Mouse (Mus musculus): ENCODE measurements around the gene Tubgcp6. TPM values are rescaled to one million over a fixed set of nuclear protein-coding genes. Genes with fewer than 3 reads are reported as not detected.

Tubgcp6 gene
- polyA plus RNA-seq, 1 experiment from 2014 or later = 18.0 TPM

- DNase-seq (no peak), ATAC-seq (ENCODE audit: low FRiP score, low TSS enrichment) (no peak)
- Histone ChIP-seq H3K9me3 (ENCODE audit: control insufficient read depth, low read length) (no peaks in the 10 kb centered on the region), H3K27ac (replicated peaks; ENCODE audit: low read depth, low read length) (no peak overlapping the region), H3K27me3 (ENCODE audit: control insufficient read depth, insufficient read depth, low read length) (no peaks in the 10 kb centered on the region), H3K4me2 (ENCODE audit: low read length) (no peak overlapping the region), H3K36me3 (ENCODE audit: control insufficient read depth, insufficient read depth, low read length) (peaks cover 14% of the 10 kb centered on the region; the same call in 1 of the 2 replicates), H3K4me1 (ENCODE audit: control insufficient read depth, insufficient read depth, low read length) (peaks cover 29% of the 10 kb centered on the region), H3K9ac (replicated peaks; ENCODE audit: low read length) (no peak overlapping the region; the same call in 1 of the 2 replicates), H3K4me3 (replicated peaks; ENCODE audit: low read depth, low read length) (no peak overlapping the region)
- WGBS = 86% methylated on average over 10 of the region's 10 CpGs
Observed at GRCm38 (mm10) chr15:89073993-89074603, 48.8 kb downstream of the Tubgcp6 start.

- Histone ChIP-seq H3K27ac (replicated peaks; ENCODE audit: low read depth, low read length) (no peak overlapping the region), H3K9me3 (ENCODE audit: control insufficient read depth, low read length) (no peaks in the 10 kb centered on the region), H3K9ac (replicated peaks; ENCODE audit: low read length) (no peak overlapping the region), H3K27me3 (ENCODE audit: control insufficient read depth, insufficient read depth, low read length) (peaks cover 22% of the 10 kb centered on the region), H3K4me3 (replicated peaks; ENCODE audit: low read depth, low read length) (no peak overlapping the region), H3K4me2 (ENCODE audit: low read length) (no peak overlapping the region), H3K36me3 (ENCODE audit: control insufficient read depth, insufficient read depth, low read length) (peaks cover 29% of the 10 kb centered on the region), H3K4me1 (ENCODE audit: control insufficient read depth, insufficient read depth, low read length) (peaks cover 9% of the 10 kb centered on the region)
- ATAC-seq (ENCODE audit: low FRiP score, low TSS enrichment) (no peak), DNase-seq (no peak)
- 76% methylated on average over 24 of the region's 24 CpGs for WGBS
Observed at GRCm38 (mm10) chr15:89070606-89071005, 52.3 kb downstream of the Tubgcp6 start.

DNA sequence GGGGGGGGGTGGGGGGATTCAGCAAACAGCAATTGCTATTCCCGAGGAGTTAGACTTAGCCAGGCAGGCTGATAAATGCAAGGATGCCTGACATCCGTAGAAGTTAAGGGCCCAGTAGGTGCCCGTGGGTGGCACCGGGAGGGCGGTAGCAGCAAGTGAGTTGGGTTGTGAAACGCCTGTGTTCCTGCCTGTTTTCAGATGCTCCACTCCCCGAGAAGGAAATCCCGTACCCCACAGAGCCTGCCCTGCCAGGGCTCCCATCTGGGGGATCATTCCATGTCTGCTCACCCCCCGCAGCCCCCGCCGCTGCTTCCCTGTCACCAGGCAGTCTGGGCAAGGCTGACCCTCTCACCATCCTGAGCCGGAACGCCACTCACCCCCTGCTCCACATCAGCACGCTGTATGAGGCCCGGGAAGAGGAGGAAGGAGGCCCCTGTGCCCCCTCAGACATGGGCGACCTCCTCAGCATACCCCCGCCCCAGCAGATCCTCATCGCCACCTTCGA, 53.5 kb downstream of the Tubgcp6 start:
- Histone ChIP-seq H3K4me2 (ENCODE audit: low read length) (no peak overlapping the region), H3K36me3 (ENCODE audit: control insufficient read depth, insufficient read depth, low read length) (peaks cover 29% of the 10 kb centered on the region), H3K9ac (replicated peaks; ENCODE audit: low read length) (no peak overlapping the region), H3K4me1 (ENCODE audit: control insufficient read depth, insufficient read depth, low read length) (no peaks in the 10 kb centered on the region), H3K4me3 (replicated peaks; ENCODE audit: low read depth, low read length) (no peak overlapping the region), H3K9me3 (ENCODE audit: control insufficient read depth, low read length) (no peaks in the 10 kb centered on the region), H3K27me3 (ENCODE audit: control insufficient read depth, insufficient read depth, low read length) (peaks cover 22% of the 10 kb centered on the region), H3K27ac (replicated peaks; ENCODE audit: low read depth, low read length) (no peak overlapping the region)
- ATAC-seq (ENCODE audit: low FRiP score, low TSS enrichment) (no peak), DNase-seq (no peak)
- WGBS = 77% methylated on average over 19 of the region's 19 CpGs

DNA sequence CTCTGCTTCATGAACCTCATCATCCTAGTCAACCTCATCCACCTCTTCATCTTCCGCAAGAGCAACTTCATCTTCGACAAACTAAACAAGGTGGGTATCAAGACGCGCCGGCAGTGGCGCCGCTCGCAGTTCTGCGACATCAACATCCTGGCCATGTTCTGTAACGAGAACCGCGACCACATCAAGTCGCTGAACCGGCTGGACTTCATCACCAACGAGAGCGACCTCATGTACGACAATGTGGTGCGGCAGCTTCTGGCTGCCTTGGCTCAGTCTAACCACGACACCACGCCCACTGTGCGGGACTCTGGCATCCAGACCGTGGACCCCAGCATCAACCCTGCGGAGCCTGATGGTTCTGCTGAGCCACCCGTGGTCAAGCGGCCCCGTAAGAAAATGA, 54.7 kb downstream of the Tubgcp6 start:
- Histone ChIP-seq H3K36me3 (ENCODE audit: control insufficient read depth, insufficient read depth, low read length) (peaks cover 29% of the 10 kb centered on the region), H3K4me2 (ENCODE audit: low read length) (no peak overlapping the region), H3K4me3 (replicated peaks; ENCODE audit: low read depth, low read length) (no peak overlapping the region), H3K9me3 (ENCODE audit: control insufficient read depth, low read length) (no peaks in the 10 kb centered on the region), H3K27me3 (ENCODE audit: control insufficient read depth, insufficient read depth, low read length) (peaks cover 22% of the 10 kb centered on the region), H3K27ac (replicated peaks; ENCODE audit: low read depth, low read length) (no peak overlapping the region), H3K4me1 (ENCODE audit: control insufficient read depth, insufficient read depth, low read length) (no peaks in the 10 kb centered on the region), H3K9ac (replicated peaks; ENCODE audit: low read length) (no peak overlapping the region)
- WGBS = 53% methylated on average over 26 of the region's 26 CpGs
- ATAC-seq (ENCODE audit: low FRiP score, low TSS enrichment) (no peak), DNase-seq (no peak)

DNA sequence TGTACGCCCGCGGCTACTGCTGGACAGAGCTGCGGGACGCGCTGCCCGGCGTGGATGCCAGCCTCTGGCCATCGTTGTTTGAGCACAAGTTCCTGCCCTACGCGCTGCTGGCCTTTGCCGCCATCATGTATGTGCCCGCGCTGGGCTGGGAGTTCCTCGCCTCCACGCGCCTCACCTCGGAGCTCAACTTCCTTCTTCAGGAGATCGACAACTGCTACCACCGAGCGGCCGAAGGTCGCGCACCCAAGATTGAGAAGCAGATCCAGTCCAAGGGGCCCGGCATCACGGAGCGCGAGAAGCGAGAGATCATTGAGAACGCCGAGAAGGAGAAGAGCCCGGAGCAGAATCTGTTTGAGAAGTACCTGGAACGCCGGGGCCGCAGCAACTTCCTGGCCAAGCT, 55.3 kb downstream of the Tubgcp6 start:
- Histone ChIP-seq H3K27me3 (ENCODE audit: control insufficient read depth, insufficient read depth, low read length) (peaks cover 22% of the 10 kb centered on the region), H3K36me3 (ENCODE audit: control insufficient read depth, insufficient read depth, low read length) (peaks cover 29% of the 10 kb centered on the region), H3K4me3 (replicated peaks; ENCODE audit: low read depth, low read length) (no peak overlapping the region), H3K9ac (replicated peaks; ENCODE audit: low read length) (no peak overlapping the region), H3K27ac (replicated peaks; ENCODE audit: low read depth, low read length) (no peak overlapping the region), H3K4me2 (ENCODE audit: low read length) (no peak overlapping the region), H3K9me3 (ENCODE audit: control insufficient read depth, low read length) (no peaks in the 10 kb centered on the region), H3K4me1 (ENCODE audit: control insufficient read depth, insufficient read depth, low read length) (no peaks in the 10 kb centered on the region)
- ATAC-seq (ENCODE audit: low FRiP score, low TSS enrichment) (no peak), DNase-seq (no peak)
- 48% methylated on average over 35 of the region's 35 CpGs for WGBS

DNA sequence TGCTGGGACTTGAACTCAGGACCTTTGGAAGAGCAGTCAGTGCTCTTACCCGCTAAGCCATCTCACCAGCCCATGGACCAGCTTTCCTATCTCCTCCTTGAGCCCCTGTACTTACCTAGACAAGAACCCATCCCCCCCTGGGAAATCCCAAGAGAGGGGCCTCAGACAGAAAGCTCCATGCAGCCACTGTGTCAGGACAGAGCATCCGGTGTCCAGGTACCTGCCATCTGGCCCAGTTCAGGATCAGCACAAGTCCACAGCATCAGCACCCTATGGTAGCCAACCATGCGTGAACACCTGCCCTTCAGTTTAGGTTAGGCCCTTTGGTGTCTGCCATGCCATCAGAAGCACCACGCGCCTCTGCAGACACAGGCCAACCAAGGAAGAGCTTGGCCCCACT, 58.0 kb downstream of the Tubgcp6 start:
- no peak overlapping the region for H3K4me2 ChIP-seq (ENCODE audit: low read length)
- DNase-seq (no peak), ATAC-seq (ENCODE audit: low FRiP score, low TSS enrichment) (no peak)
- H3K4me3 ChIP-seq (replicated peaks; ENCODE audit: low read depth, low read length) = no peak overlapping the region
- H3K27ac ChIP-seq (replicated peaks; ENCODE audit: low read depth, low read length) = no peak overlapping the region
- no peak overlapping the region for H3K9ac ChIP-seq (replicated peaks; ENCODE audit: low read length)
- H3K9me3 ChIP-seq (ENCODE audit: control insufficient read depth, low read length) = no peaks in the 10 kb centered on the region
- peaks cover 22% of the 10 kb centered on the region for H3K27me3 ChIP-seq (ENCODE audit: control insufficient read depth, insufficient read depth, low read length)
- peaks cover 10% of the 10 kb centered on the region for H3K4me1 ChIP-seq (ENCODE audit: control insufficient read depth, insufficient read depth, low read length)
- H3K36me3 ChIP-seq (ENCODE audit: control insufficient read depth, insufficient read depth, low read length) = peaks cover 22% of the 10 kb centered on the region
- 94% methylated on average over 5 of the region's 5 CpGs for WGBS

- H3K9me3 ChIP-seq (ENCODE audit: control insufficient read depth, low read length) = no peaks in the 10 kb centered on the region
- H3K4me1 ChIP-seq (ENCODE audit: control insufficient read depth, insufficient read depth, low read length) = peaks cover 17% of the 10 kb centered on the region
- DNase-seq (no peak), ATAC-seq (ENCODE audit: low FRiP score, low TSS enrichment) (no peak)
- H3K9ac ChIP-seq (replicated peaks; ENCODE audit: low read length) = no peak overlapping the region
- H3K4me3 ChIP-seq (replicated peaks; ENCODE audit: low read depth, low read length) = no peak overlapping the region
- no peak overlapping the region for H3K27ac ChIP-seq (replicated peaks; ENCODE audit: low read depth, low read length)
- peaks cover 11% of the 10 kb centered on the region for H3K36me3 ChIP-seq (ENCODE audit: control insufficient read depth, insufficient read depth, low read length)
- no peak overlapping the region for H3K4me2 ChIP-seq (ENCODE audit: low read length)
- H3K27me3 ChIP-seq (ENCODE audit: control insufficient read depth, insufficient read depth, low read length) = peaks cover 22% of the 10 kb centered on the region
- WGBS = 77% methylated on average over 6 of the region's 6 CpGs
Observed at GRCm38 (mm10) chr15:89063536-89063935, 59.4 kb downstream of the Tubgcp6 start.

DNA sequence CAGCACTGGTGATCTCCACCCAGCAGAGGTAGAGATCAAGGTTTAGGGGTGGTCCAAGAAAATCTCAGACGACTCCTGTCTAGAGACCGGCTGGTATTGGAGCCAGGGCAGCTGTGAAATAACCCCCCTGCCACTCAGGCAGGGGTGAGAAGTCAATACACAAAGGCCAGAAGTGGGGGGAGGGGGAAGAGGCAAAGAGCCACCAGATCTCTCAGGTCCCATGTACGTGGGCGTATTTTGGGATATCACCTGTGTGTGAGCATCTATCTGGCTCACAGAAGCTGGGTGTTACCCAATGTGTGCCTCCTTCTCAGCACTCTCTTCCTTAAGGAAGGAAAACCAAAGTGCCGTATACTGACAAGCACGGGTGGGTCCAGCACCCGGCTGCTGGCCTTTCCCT, 59.9 kb downstream of the Tubgcp6 start:
- Histone ChIP-seq H3K27ac (replicated peaks; ENCODE audit: low read depth, low read length) (no peak overlapping the region), H3K36me3 (ENCODE audit: control insufficient read depth, insufficient read depth, low read length) (peaks cover 5% of the 10 kb centered on the region; the same call in 1 of the 2 replicates), H3K4me2 (ENCODE audit: low read length) (no peak overlapping the region), H3K4me3 (replicated peaks; ENCODE audit: low read depth, low read length) (no peak overlapping the region), H3K27me3 (ENCODE audit: control insufficient read depth, insufficient read depth, low read length) (peaks cover 18% of the 10 kb centered on the region), H3K9me3 (ENCODE audit: control insufficient read depth, low read length) (no peaks in the 10 kb centered on the region), H3K4me1 (ENCODE audit: control insufficient read depth, insufficient read depth, low read length) (peaks cover 17% of the 10 kb centered on the region), H3K9ac (replicated peaks; ENCODE audit: low read length) (no peak overlapping the region)
- 84% methylated on average over 7 of the region's 7 CpGs for WGBS
- ATAC-seq (ENCODE audit: low FRiP score, low TSS enrichment) (no peak), DNase-seq (no peak)

DNA sequence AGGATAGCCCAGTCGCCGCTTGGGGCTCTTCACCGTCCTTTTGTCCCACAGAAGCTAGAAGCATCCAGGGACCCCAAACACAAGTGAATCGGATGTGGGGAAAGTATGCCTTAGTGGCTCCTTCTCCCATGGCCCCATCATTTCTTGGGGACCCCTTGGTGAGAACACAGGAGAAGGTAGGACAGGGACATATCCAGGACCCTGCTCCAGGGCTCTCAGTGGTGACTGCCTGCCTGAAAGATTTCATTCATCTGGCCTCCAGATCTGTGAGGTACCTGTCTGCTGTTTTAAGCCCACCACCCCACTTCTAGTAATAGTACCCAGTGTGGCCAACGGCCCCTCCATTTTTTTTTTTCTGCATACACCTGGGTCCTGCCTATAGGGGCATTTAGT, 60.4 kb downstream of the Tubgcp6 start:
- 90% methylated on average over 5 of the region's 5 CpGs for WGBS
- H3K4me1 ChIP-seq (ENCODE audit: control insufficient read depth, insufficient read depth, low read length) = peaks cover 17% of the 10 kb centered on the region
- ATAC-seq (ENCODE audit: low FRiP score, low TSS enrichment) = no peak
- no peak overlapping the region for H3K4me3 ChIP-seq (replicated peaks; ENCODE audit: low read depth, low read length)
- peaks cover under 1% of the 10 kb centered on the region; the same call in 1 of the 2 replicates for H3K36me3 ChIP-seq (ENCODE audit: control insufficient read depth, insufficient read depth, low read length)
- no peak for DNase-seq
- no peak overlapping the region for H3K9ac ChIP-seq (replicated peaks; ENCODE audit: low read length)
- no peaks in the 10 kb centered on the region for H3K9me3 ChIP-seq (ENCODE audit: control insufficient read depth, low read length)
- H3K27me3 ChIP-seq (ENCODE audit: control insufficient read depth, insufficient read depth, low read length) = peaks cover 13% of the 10 kb centered on the region
- no peak overlapping the region for H3K4me2 ChIP-seq (ENCODE audit: low read length)
- no peak overlapping the region for H3K27ac ChIP-seq (replicated peaks; ENCODE audit: low read depth, low read length)

All from midbrain, embryonic 14.5 days (tissue).